24 mouse cellular contexts compared by ENCODE assay signal in the genomic region with DNA sequence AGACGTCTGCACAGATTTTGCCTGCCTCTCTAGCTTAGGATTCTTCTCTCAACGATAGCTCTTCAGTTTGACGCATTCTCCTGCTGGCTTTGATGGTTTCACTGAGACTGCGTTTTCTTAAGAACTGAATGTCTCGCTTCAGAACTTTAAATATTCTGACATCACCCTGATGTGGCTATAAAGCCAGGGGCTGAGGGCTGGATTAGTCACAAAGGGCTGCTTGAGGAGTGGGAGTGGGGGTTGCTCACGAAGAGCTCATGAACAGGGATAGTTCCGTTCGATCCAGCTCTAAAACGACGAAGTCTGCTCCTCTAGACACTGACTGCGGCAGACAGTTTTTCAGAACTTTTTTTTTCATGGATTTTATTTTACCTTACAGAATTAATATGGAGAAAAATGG.
DNase-seq lines count a peak whose midpoint lies in the region; ATAC-seq and TF ChIP-seq lines count a peak whose summit lies in the region.
"Had no signal": no experiment of that assay in that cellular context is flagged by ENCODE, and none has a peak within 500 bp of the region (broad histone marks: within the 10 kb centered on the region; RNA-seq: fewer than 3 reads in every experiment).

No protein-coding gene starts in this region.

- TF ChIP-seq POLR2A in heart, adult 2 months (IDR thresholded peaks at IDR 0.05; ENCODE audit: insufficient read depth, low read depth, low read length): no peak

- intact Hi-C loops in heart, adult 2 months (cut with DNase I): no loop called here

- 0 out of 2 replicates have a peak, but pooled peaks have one; percentile 60 for ATAC-seq in midbrain, embryonic 12.5 days (ENCODE audit: low FRiP score, low read depth)
- no peak for ATAC-seq in forebrain, embryonic 15.5 days (replicated peaks)
- ATAC-seq in midbrain, embryonic 15.5 days (replicated peaks): no peak
- ATAC-seq: CD4-positive, CD25-positive, alpha-beta regulatory T cell, adult 4 months; intestine, embryonic 16.5 days had no signal

- TF ChIP-seq EP300 in heart, adult 2 months (IDR thresholded peaks at IDR 0.05; ENCODE audit: insufficient read depth, low read depth, low read length): no peak

- no peaks in the 10 kb centered on the region for H3K4me1 ChIP-seq in heart, adult 2 months (ENCODE audit: control insufficient read depth, insufficient read depth, low read length)
- peaks cover 10% of the 10 kb centered on the region; the same call in 1 of the 2 replicates for H3K4me1 ChIP-seq in midbrain, embryonic 12.5 days
- H3K4me1 ChIP-seq in midbrain, embryonic 10.5 days: peaks cover 7% of the 10 kb centered on the region; the same call in 1 of the 2 replicates
- peaks cover 4% of the 10 kb centered on the region; the same call in 1 of the 2 replicates for H3K4me1 ChIP-seq in forebrain, embryonic 15.5 days
- H3K4me1 ChIP-seq in midbrain, embryonic 15.5 days: no peaks in the 10 kb centered on the region
- H3K4me1 ChIP-seq: embryonic facial prominence, embryonic 10.5 days; embryonic facial prominence, embryonic 15.5 days; heart, embryonic 10.5 days; heart, embryonic 15.5 days; limb, embryonic 13.5 days; neural tube, embryonic 15.5 days had no signal

- WGBS in heart, adult 2 months: 79% methylated on average over 11 of the region's 11 CpGs
- WGBS in midbrain, embryonic 12.5 days: 47% methylated on average over 11 of the region's 11 CpGs
- WGBS in midbrain, embryonic 10.5 days: 75% methylated on average over 11 of the region's 11 CpGs
- 31% methylated on average over 11 of the region's 11 CpGs for WGBS in forebrain, embryonic 15.5 days
- 43% methylated on average over 11 of the region's 11 CpGs for WGBS in midbrain, embryonic 15.5 days

- no peaks in the 10 kb centered on the region for H3K36me3 ChIP-seq in heart, adult 2 months (ENCODE audit: control insufficient read depth, insufficient read depth, low read length)
- H3K36me3 ChIP-seq in midbrain, embryonic 12.5 days: no peaks in the 10 kb centered on the region
- no peaks in the 10 kb centered on the region for H3K36me3 ChIP-seq in midbrain, embryonic 10.5 days
- H3K36me3 ChIP-seq in forebrain, embryonic 15.5 days: no peaks in the 10 kb centered on the region
- H3K36me3 ChIP-seq in midbrain, embryonic 15.5 days (replicated peaks): no peaks in the 10 kb centered on the region
- H3K36me3 ChIP-seq: embryonic facial prominence, embryonic 10.5 days; embryonic facial prominence, embryonic 15.5 days; heart, embryonic 10.5 days; heart, embryonic 15.5 days; limb, embryonic 13.5 days; neural tube, embryonic 15.5 days had no signal

- H3K9ac ChIP-seq in heart, adult 2 months (ENCODE audit: low read depth, low read length): no peak overlapping the region
- H3K9ac ChIP-seq in midbrain, embryonic 12.5 days (replicated peaks): no peak overlapping the region
- H3K9ac ChIP-seq in forebrain, embryonic 15.5 days (replicated peaks): no peak overlapping the region
- H3K9ac ChIP-seq in midbrain, embryonic 15.5 days: no peak overlapping the region
- H3K9ac ChIP-seq: embryonic facial prominence, embryonic 15.5 days; heart, embryonic 15.5 days; limb, embryonic 13.5 days; neural tube, embryonic 15.5 days had no signal

- H3K4me3 ChIP-seq in heart, adult 2 months: no peak overlapping the region
- H3K4me3 ChIP-seq in midbrain, embryonic 12.5 days: no peak overlapping the region
- H3K4me3 ChIP-seq in midbrain, embryonic 10.5 days: no peak overlapping the region
- H3K4me3 ChIP-seq in forebrain, embryonic 15.5 days: no peak overlapping the region
- H3K4me3 ChIP-seq in midbrain, embryonic 15.5 days: no peak overlapping the region
- H3K4me3 ChIP-seq: embryonic facial prominence, embryonic 10.5 days; embryonic facial prominence, embryonic 15.5 days; heart, embryonic 10.5 days; heart, embryonic 15.5 days; limb, embryonic 13.5 days; neural tube, embryonic 15.5 days had no signal

- H3K27ac ChIP-seq in heart, adult 2 months: no peak overlapping the region
- no peak overlapping the region for H3K27ac ChIP-seq in midbrain, embryonic 12.5 days (replicated peaks)
- no peak overlapping the region for H3K27ac ChIP-seq in midbrain, embryonic 10.5 days (replicated peaks)
- H3K27ac ChIP-seq in forebrain, embryonic 15.5 days (replicated peaks): no peak overlapping the region
- no peak overlapping the region for H3K27ac ChIP-seq in midbrain, embryonic 15.5 days
- H3K27ac ChIP-seq: embryonic facial prominence, embryonic 10.5 days; embryonic facial prominence, embryonic 15.5 days; heart, embryonic 10.5 days; heart, embryonic 15.5 days; kidney, postnatal 0 days; limb, embryonic 13.5 days; neural tube, embryonic 15.5 days had no signal

- H3K79me2 ChIP-seq in heart, adult 2 months (replicated peaks; ENCODE audit: control insufficient read depth, insufficient read depth, low read length): no peaks in the 10 kb centered on the region

- no peaks in the 10 kb centered on the region for H3K27me3 ChIP-seq in heart, adult 2 months (ENCODE audit: control insufficient read depth, insufficient read depth, low read length)
- no peaks in the 10 kb centered on the region for H3K27me3 ChIP-seq in midbrain, embryonic 12.5 days
- no peaks in the 10 kb centered on the region for H3K27me3 ChIP-seq in midbrain, embryonic 10.5 days (ENCODE audit: low read depth, poor library complexity, severe bottlenecking)
- H3K27me3 ChIP-seq in forebrain, embryonic 15.5 days: no peaks in the 10 kb centered on the region
- no peaks in the 10 kb centered on the region for H3K27me3 ChIP-seq in midbrain, embryonic 15.5 days (replicated peaks)
- H3K27me3 ChIP-seq: embryonic facial prominence, embryonic 15.5 days; heart, embryonic 15.5 days; limb, embryonic 13.5 days; neural tube, embryonic 15.5 days had no signal

- no peak for TF ChIP-seq CTCF in heart, adult 2 months (IDR thresholded peaks at IDR 0.05)

- no peaks in the 10 kb centered on the region for H3K9me3 ChIP-seq in midbrain, embryonic 12.5 days
- H3K9me3 ChIP-seq in midbrain, embryonic 10.5 days (replicated peaks): no peaks in the 10 kb centered on the region
- no peaks in the 10 kb centered on the region for H3K9me3 ChIP-seq in forebrain, embryonic 15.5 days
- no peaks in the 10 kb centered on the region for H3K9me3 ChIP-seq in midbrain, embryonic 15.5 days
- H3K9me3 ChIP-seq: embryonic facial prominence, embryonic 10.5 days; embryonic facial prominence, embryonic 15.5 days; heart, embryonic 10.5 days; heart, embryonic 15.5 days; limb, embryonic 13.5 days; neural tube, embryonic 15.5 days had no signal

- no peak overlapping the region for H3K4me2 ChIP-seq in midbrain, embryonic 12.5 days (replicated peaks)
- H3K4me2 ChIP-seq in forebrain, embryonic 15.5 days (replicated peaks): 0 out of 2 replicates have a peak overlapping the region, but pooled peaks have one; percentile 23
- peak overlapping the region; percentile 29; the same call in 1 of the 2 replicates for H3K4me2 ChIP-seq in midbrain, embryonic 15.5 days
- H3K4me2 ChIP-seq: embryonic facial prominence, embryonic 15.5 days; heart, embryonic 15.5 days; limb, embryonic 13.5 days; liver, embryonic 11.5 days; neural tube, embryonic 15.5 days had no signal

- peak; percentile 42 for DNase-seq in heart, adult 11 months
- no peak for DNase-seq in heart, adult 2 months
- no peak for DNase-seq in midbrain, embryonic 10.5 days (ENCODE audit: low spot score)
- no peak for DNase-seq in retina, postnatal 1 day
- no peak for DNase-seq in ovary, adult 18-20 months (ENCODE audit: low spot score)
- DNase-seq: adrenal gland, postnatal 14 days; cerebellum, adult 2 months; cerebellum, postnatal 25 days; kidney, adult 8-10 months; lung, postnatal 36 days; thymus, postnatal 4 days had no signal
